17 mouse cellular contexts compared by ENCODE assay signal in the genomic region with DNA sequence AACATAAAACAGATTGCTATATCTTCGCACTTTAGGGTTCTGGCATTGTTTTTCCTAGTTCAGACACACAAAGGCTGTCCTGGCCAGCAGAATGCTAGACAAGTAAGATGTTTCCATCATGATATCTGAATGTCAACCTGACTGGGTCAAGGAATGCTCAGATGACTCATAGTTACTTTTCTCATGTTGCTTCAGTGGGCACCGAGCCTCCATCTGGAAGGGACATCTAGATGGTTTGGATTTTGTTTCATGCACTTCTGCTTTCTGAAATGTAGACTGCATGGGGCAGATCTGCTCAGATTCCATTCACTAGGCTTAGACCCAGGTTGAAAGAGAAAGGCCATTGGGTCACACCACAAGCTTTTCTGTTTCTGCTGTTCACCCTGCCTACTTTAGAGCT.
DNase-seq lines count a peak whose midpoint lies in the region; ATAC-seq lines count a peak whose summit lies in the region.
"Had no signal": no experiment of that assay in that cellular context is flagged by ENCODE, and none has a peak within 500 bp of the region (broad histone marks: within the 10 kb centered on the region; RNA-seq: fewer than 3 reads in every experiment).

No protein-coding gene starts in this region.

- no peak for ATAC-seq in activated CD4-positive, CD25-positive, alpha-beta regulatory T cell, adult 4 months
- ATAC-seq: forebrain, embryonic 13.5 days; forebrain, embryonic 15.5 days; forebrain, postnatal 0 days had no signal

- DNase-seq in gastrocnemius, adult 18-20 months (ENCODE audit: low spot score), result peak; percentile 59
- DNase-seq in gastrocnemius, postnatal 14 days, result no peak
- DNase-seq in gastrocnemius, postnatal 25 days, result peak; percentile 13
- no peak for DNase-seq in gastrocnemius, postnatal 4 days (ENCODE audit: low spot score in 2 of 2)
- DNase-seq in skeletal muscle tissue, adult 2 months (ENCODE audit: low read depth, low spot score), result peak; percentile 14
- DNase-seq: adrenal gland, adult 8-10 months; adrenal gland, postnatal 14 days; adrenal gland, postnatal 36 days; cerebellum, adult 11-12 months; cerebellum, adult 2 months; cerebellum, adult 9-10 months; cerebellum, postnatal 10 days; cerebellum, postnatal 25 days; forebrain, postnatal 0 days had no signal

- intact Hi-C loops in gastrocnemius, postnatal 14 days (cut with DNase I; ENCODE audit: low total_unique reads), result no loop called here

Comparison
In these comparisons a context has a peak if more than half of its experiments do, and no peak if none do; other contexts are left out.
1. DNase-seq: peak in gastrocnemius, adult 18-20 months (single experiment), gastrocnemius, postnatal 25 days (single experiment) and skeletal muscle tissue, adult 2 months (single experiment); none in gastrocnemius, postnatal 14 days (single experiment) and gastrocnemius, postnatal 4 days (0 of 2).